Mouse (Mus musculus) splenic B cell, adult 2 months (primary cell): ENCODE measurements around the gene Tbcel.

Experiments used
- DNase-seq: peaks from one replicate; pipeline ENCODE4 v3.0.0-alpha.2; 2011; ENCODE audit warnings: low read depth, low spot score
- H3K27me3 ChIP-seq: 2 replicates; pipeline ENCODE4 v1.6.1; 2012; ENCODE audit warnings: mild to moderate bottlenecking, low read length, moderate library complexity, mixed read lengths; ENCODE audit not compliant: control insufficient read depth, poor library complexity, insufficient read depth, severe bottlenecking
- H3K36me3 ChIP-seq: 2 replicates; pipeline ENCODE4 v1.6.1; 2012; ENCODE audit warnings: mild to moderate bottlenecking, low read length, moderate library complexity, mixed read lengths; ENCODE audit not compliant: control insufficient read depth, poor library complexity, insufficient read depth, severe bottlenecking

Tbcel gene

GRCm38 (mm10) chr9:42399829-42400228 lies 107.8 kb downstream of the Tbcel start, which contains the start of gene Tecta:
Tecta (minus strand) TSS chr9:42399929.
- DNase-seq, result no peak
- H3K27me3 ChIP-seq, result no peaks in the 10 kb centered on the region
- no peaks in the 10 kb centered on the region for H3K36me3 ChIP-seq

- H3K27me3 ChIP-seq, result no peaks in the 10 kb centered on the region
- DNase-seq, result no peak
Observed at GRCm38 (mm10) chr9:42396141-42396540, 111.5 kb downstream of the Tbcel start.

GRCm38 (mm10) chr9:42394903-42395302 lies 112.7 kb downstream of the Tbcel start:
- Histone ChIP-seq H3K27me3 (no peaks in the 10 kb centered on the region), H3K36me3 (no peaks in the 10 kb centered on the region)
- DNase-seq, result no peak

More at GRCm38 (mm10) chr9:42396141-42396540, 111.5 kb downstream of the Tbcel start:
- H3K36me3 ChIP-seq, result no peaks in the 10 kb centered on the region

DNA sequence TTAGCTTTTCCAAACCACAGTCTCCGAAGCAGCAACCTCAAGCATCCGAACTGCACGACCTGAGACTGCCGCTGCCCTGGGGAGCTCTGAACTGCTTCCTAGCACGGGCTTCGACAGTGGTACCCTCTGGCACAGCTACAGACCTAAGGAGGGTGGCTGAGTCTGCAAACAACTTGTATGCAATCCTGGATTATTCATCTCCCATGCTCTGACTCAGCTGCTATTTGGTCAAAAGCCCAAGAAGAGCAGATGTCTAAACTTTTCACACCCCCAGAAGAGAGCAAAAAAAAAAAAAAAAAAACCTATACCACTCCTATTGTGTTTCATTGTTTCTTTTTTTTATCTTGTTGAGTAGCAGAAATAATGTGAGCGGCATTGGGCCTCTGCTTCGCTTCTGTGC lies 113.3 kb downstream of the Tbcel start:
- Histone ChIP-seq H3K36me3 (no peaks in the 10 kb centered on the region), H3K27me3 (no peaks in the 10 kb centered on the region)
- no peak for DNase-seq

GRCm38 (mm10) chr9:42392927-42393326 lies 114.7 kb downstream of the Tbcel start:
- Histone ChIP-seq H3K27me3 (no peaks in the 10 kb centered on the region), H3K36me3 (no peaks in the 10 kb centered on the region)
- DNase-seq, result no peak

DNA sequence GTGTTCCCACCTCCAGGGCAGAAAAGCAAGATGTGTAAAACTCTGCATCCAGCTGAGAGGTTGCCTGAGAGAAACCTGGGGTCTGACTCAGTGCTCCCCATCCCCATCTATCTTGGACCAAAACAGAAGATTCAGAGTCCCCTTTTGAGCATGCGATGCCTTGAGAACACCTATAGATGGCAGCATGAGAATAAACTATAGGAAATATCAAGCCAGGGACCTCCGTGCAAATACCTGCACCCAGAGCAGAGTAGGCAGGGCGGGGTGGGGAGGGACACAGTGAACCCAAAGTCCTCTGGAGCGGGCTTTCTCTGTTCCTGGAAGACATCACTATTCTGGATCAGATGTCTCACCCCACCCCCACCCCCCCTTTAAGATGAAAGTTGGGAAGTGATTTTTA lies 119.1 kb downstream of the Tbcel start:
- H3K36me3 ChIP-seq, result no peaks in the 10 kb centered on the region
- no peaks in the 10 kb centered on the region for H3K27me3 ChIP-seq
- DNase-seq, result no peak

DNA sequence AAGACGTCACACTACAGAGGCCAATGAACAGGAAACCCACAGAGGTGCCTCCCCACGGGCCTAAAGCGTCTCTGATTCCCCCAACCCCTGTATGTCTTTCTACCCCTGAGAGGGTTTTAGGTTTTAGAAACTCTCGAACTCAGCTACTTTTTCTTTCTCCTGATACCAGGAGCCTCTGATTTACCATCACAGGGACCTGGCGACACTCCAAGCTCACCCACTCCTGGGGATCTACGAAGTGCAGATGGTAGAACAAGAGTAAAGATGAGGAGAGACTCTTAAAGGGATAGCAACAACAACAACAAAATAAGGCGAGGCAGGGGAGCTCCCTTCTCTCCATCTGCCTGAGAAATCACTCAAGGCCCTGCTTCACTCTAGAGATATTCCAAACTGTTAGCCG lies 120.6 kb downstream of the Tbcel start:
- Histone ChIP-seq H3K27me3 (no peaks in the 10 kb centered on the region), H3K36me3 (no peaks in the 10 kb centered on the region)
- DNase-seq, result no peak

DNA sequence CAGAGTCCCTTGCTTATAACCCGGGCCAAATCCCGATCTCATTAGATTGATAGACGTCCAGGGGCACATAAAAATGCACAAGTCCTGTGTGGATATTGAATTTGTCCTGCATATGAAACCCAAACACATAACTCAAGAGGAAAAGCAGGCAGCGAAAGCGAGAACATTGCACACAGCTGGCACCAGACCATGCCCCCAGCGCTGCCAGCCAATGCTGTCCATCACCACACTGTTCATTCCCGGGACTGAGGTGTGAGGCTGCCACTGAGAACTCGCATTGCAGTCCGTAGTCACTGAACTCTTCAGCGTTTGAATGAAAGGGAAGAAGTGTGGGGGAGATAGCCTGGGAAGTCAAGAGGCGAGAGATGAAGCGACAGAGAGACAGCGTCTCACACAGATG lies 122.0 kb downstream of the Tbcel start:
- Histone ChIP-seq H3K27me3 (no peaks in the 10 kb centered on the region), H3K36me3 (no peaks in the 10 kb centered on the region)
- DNase-seq, result no peak

GRCm38 (mm10) chr9:42382628-42383347 lies 124.8 kb downstream of the Tbcel start:
- DNase-seq, result no peak
- Histone ChIP-seq H3K27me3 (no peaks in the 10 kb centered on the region), H3K36me3 (no peaks in the 10 kb centered on the region)

- Histone ChIP-seq H3K27me3 (no peaks in the 10 kb centered on the region), H3K36me3 (no peaks in the 10 kb centered on the region)
- no peak for DNase-seq
Observed at GRCm38 (mm10) chr9:42382063-42382462, 125.5 kb downstream of the Tbcel start.

DNA sequence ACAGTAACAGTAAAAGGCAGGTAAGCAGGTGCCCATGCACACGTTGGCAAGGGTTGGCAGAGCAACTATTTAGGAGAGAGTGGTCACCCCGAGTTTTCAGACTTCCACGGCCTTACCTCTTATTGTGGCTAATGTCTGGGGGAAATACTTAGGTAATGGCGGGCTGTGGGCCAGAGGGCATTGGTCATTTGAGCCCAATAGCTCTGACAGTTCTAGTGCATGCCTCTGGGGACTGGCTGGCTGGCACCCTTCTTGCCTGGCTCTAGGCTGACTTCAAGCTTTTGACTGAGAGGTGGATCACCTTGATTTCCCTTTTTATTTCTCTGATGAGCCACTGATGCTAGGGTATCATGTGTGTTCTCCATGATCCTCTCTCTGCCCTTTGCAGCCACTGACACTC lies 129.5 kb downstream of the Tbcel start:
- Histone ChIP-seq H3K27me3 (no peaks in the 10 kb centered on the region), H3K36me3 (no peaks in the 10 kb centered on the region)
- no peak for DNase-seq

DNA sequence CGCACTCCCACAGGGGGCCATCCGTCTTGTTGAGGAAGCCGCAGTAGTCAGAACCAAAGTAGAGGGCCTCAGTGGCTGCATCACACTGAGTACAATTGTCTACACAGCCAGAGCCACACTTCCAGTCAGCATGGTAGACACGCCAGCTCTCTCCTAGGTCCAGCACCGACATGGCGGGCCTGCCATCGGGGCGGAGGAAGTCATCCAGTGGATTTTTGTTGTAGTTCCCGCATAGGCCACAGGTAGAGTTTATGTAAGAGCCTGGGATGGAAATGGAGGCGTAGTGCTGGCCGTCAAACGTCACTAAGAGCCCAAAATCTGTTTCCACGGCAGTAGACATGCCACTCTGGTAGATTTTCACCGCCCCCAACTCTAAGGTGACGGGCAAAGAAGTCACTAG lies 130.0 kb downstream of the Tbcel start:
- DNase-seq, result no peak
- H3K36me3 ChIP-seq, result no peaks in the 10 kb centered on the region
- no peaks in the 10 kb centered on the region for H3K27me3 ChIP-seq

- Histone ChIP-seq H3K36me3 (no peaks in the 10 kb centered on the region), H3K27me3 (no peaks in the 10 kb centered on the region)
- no peak for DNase-seq
Observed at GRCm38 (mm10) chr9:42371670-42372368, 135.8 kb downstream of the Tbcel start.
